Mouse (Mus musculus) brain, adult 2 months (tissue): ENCODE measurements at regions not wholly inside any gene's neighbourhood (a gene's known extent, or its start where the extent isn't known, plus 50 kb on each side); places are given as distances from the start of the nearest gene placed in this dataset.

Experiments
- DNase-seq: peaks from one replicate; pipeline ENCODE4 v3.0.0; 2011; ENCODE audit warnings: low read depth, low spot score

DNA sequence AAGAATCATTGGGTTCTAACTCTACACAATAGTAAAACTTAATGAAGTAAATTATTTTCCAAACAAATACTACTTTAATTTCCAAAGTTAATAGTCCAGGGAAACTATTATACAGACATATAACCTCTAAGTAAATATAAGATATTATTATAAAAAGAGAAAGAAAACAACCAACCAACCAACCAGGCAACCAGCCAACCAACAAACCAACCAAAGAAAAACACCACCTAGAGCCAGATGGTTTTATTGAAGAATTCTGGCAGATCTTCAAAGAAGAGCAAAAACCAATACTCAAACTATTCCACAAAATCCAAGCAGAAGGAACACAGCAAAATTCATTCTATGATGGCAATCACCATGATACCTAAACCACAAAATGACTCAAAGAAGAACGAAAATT, 1418.0 kb upstream of the Pabpc4l start:
- peak; percentile 27 for DNase-seq

GRCm38 (mm10) chr3:47863591-47863990, 1415.6 kb upstream of the Pabpc4l start:
- DNase-seq: peak; percentile 87

DNA sequence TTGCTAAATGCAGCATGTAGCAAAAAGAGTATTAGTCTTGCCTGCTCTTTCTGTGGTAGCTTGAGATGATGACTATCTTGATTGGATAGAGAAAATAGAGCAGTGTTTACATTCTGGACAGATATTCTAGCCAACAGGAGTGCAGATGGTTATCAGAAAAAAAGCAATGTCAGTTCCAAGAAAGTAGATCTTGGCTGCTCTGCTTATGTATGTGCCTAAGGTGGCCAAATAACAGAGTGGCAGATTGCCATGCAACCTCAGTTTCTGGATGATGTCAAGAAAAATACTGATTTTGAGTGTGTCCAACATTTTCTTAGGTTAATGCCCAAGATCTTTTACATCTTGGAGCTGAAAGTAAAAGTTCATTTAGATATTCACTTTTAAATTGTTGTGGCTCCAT, 1397.6 kb upstream of the Pabpc4l start:
- DNase-seq: peak; percentile 44

- no peak for DNase-seq
These were observed 1388.7 kb upstream of the Pabpc4l start for GRCm38 (mm10) chr3:47836541-47837240.

- DNase-seq: no peak
These were observed 1370.3 kb upstream of the Pabpc4l start for GRCm38 (mm10) chr3:47818361-47818760.

DNA sequence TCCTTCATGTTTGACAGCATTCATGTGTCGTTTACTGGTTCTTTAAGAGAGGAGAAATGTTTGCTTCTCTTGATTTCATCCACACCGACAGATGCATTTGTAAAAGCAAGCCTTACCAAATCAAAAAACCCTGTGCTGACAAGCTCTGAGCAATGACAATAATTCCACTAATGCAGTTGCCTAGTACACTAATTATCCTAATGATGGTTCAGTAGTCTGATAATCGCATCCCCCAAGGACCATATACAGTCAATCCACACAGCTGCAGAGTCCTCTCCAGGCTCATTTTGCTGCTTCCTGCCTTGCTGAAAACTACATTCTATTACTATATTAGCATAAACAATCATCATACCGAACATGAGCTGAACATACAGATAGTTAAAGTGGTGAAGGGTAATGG, 1369.5 kb upstream of the Pabpc4l start:
- peak; percentile 2 for DNase-seq
